Mouse (Mus musculus): Measurements from ENCODE around the gene Strn4.
A peak's percentile ranks its signal among the peaks of the same experiment; 100 is the strongest.

Strn4 gene

GRCm38 (mm10) chr7:16843441-16844171 is 27.9 kb downstream of the Strn4 start:
- DNase-seq, result peak; percentile 43

- DNase-seq, result peak; percentile 24
Measured at GRCm38 (mm10) chr7:16844696-16845071, 29.0 kb downstream of the Strn4 start.

GRCm38 (mm10) chr7:16845072-16845819 is 29.6 kb downstream of the Strn4 start:
- DNase-seq, result peak; percentile 71

- no peak for DNase-seq
Measured at GRCm38 (mm10) chr7:16845820-16846167, 30.1 kb downstream of the Strn4 start.

- no peak for DNase-seq
Measured at GRCm38 (mm10) chr7:16846775-16847174, 31.1 kb downstream of the Strn4 start.

- DNase-seq, result no peak
Measured at GRCm38 (mm10) chr7:16847507-16847906, 31.8 kb downstream of the Strn4 start.

- peak; percentile 57 for DNase-seq
Measured at GRCm38 (mm10) chr7:16848579-16848978, 32.9 kb downstream of the Strn4 start.

- no peak for DNase-seq
Measured at GRCm38 (mm10) chr7:16851636-16852035, 35.9 kb downstream of the Strn4 start.

GRCm38 (mm10) chr7:16853302-16853831 is 37.7 kb downstream of the Strn4 start:
- DNase-seq, result peak; percentile 29

GRCm38 (mm10) chr7:16858336-16858735 is 42.6 kb downstream of the Strn4 start:
- DNase-seq, result peak; percentile 39

GRCm38 (mm10) chr7:16859902-16860651 is 44.4 kb downstream of the Strn4 start:
- peak; percentile 48 for DNase-seq

GRCm38 (mm10) chr7:16867488-16867887 is 51.8 kb downstream of the Strn4 start:
- no peak for DNase-seq

- DNase-seq, result peak; percentile 60
Measured at GRCm38 (mm10) chr7:16869497-16869896, 53.8 kb downstream of the Strn4 start.

GRCm38 (mm10) chr7:16871600-16871999 is 55.9 kb downstream of the Strn4 start:
- no peak for DNase-seq

GRCm38 (mm10) chr7:16872478-16872877 is 56.8 kb downstream of the Strn4 start:
- no peak for DNase-seq

- DNase-seq, result no peak
Measured at GRCm38 (mm10) chr7:16873392-16873791, 57.7 kb downstream of the Strn4 start.

- peak; percentile 80 for DNase-seq
Measured at GRCm38 (mm10) chr7:16874190-16874589, 58.5 kb downstream of the Strn4 start.

- DNase-seq, result peak; percentile 100
Measured at GRCm38 (mm10) chr7:16874756-16875309, 59.1 kb downstream of the Strn4 start.

- DNase-seq, result no peak
Measured at GRCm38 (mm10) chr7:16875310-16875325, 59.4 kb downstream of the Strn4 start, which contains the start of gene Dact3. Gene Dact3, plus strand, starts transcription at chr7:16875317.

GRCm38 (mm10) chr7:16875326-16875725 is 59.6 kb downstream of the Strn4 start:
- no peak for DNase-seq

GRCm38 (mm10) chr7:16876006-16876405 is 60.3 kb downstream of the Strn4 start:
- DNase-seq, result no peak

- DNase-seq, result peak; percentile 44
Measured at GRCm38 (mm10) chr7:16876608-16877007, 60.9 kb downstream of the Strn4 start.

- no peak for DNase-seq
Measured at GRCm38 (mm10) chr7:16877717-16878116, 62.0 kb downstream of the Strn4 start.
